Mouse (Mus musculus): ENCODE data around the gene Gm21885.

DNA sequence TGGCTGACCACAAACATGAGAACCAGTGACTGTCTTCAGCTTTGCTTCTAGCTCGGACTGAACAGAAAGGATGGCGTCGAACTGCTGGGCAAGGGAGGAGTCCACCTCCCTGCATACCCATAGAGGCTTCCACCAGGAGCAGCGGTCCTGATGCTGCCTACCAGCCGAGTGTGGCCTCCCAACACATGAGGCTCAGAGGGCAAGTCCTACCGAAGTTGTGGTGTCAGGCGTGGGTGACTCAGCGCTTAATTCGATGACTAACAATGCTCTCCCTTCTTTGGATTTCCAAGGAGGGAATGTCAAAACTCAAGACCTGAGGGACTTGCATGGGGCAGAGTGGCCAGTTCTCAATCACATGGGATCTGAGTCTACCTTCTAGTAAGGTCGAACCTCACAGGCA, 28.0 kb upstream of the Gm21885 start:
- TF ChIP-seq CTCF (IDR thresholded peaks at IDR 0.05), result no peak
- no peak for TF ChIP-seq EP300 (IDR thresholded peaks at IDR 0.05)
